Mouse (Mus musculus) lung, embryonic 15.5 days (tissue): Measurements from ENCODE around the gene Gm48551. TPM values are rescaled to one million over a fixed set of nuclear protein-coding genes. Genes with fewer than 3 reads are reported as not detected.
A peak's percentile ranks its signal among the peaks of the same experiment; 100 is the strongest.

Experiments
- ATAC-seq: fragments of 200-750 bp; cut with Nextera tagmentation; 2 replicates; pipeline ENCODE4 v1.8.0; 2017; ENCODE audit warnings: moderate number of reproducible peaks, borderline replicate concordance; ENCODE audit not compliant: low FRiP score, low TSS enrichment; ENCODE audit errors: extremely low read depth
- H3K27ac ChIP-seq: fragments of 300-500 bp; sonication (generic); 2 replicates; pipeline ENCODE4 v1.5.1; 2015; ENCODE audit warnings: moderate library complexity, mild to moderate bottlenecking, inconsistent platforms
- H3K27me3 ChIP-seq: fragments of 300-500 bp; sonication (generic); 2 replicates; pipeline ENCODE4 v1.6.1; 2015; ENCODE audit warnings: inconsistent platforms
- H3K36me3 ChIP-seq: fragments of 300-500 bp; sonication (generic); 2 replicates; pipeline ENCODE4 v1.6.1; 2015; ENCODE audit warnings: inconsistent platforms
- H3K4me1 ChIP-seq: fragments of 300-500 bp; sonication (generic); 2 replicates; pipeline ENCODE4 v1.6.1; 2015; ENCODE audit warnings: inconsistent platforms
- H3K4me2 ChIP-seq: fragments of 300-500 bp; sonication (generic); 2 replicates; pipeline ENCODE4 v1.6.1; 2015; ENCODE audit warnings: inconsistent platforms, mild to moderate bottlenecking, moderate library complexity
- H3K4me3 ChIP-seq: fragments of 300-500 bp; sonication (generic); 2 replicates; pipeline ENCODE4 v1.5.1; 2015; ENCODE audit warnings: mild to moderate bottlenecking, inconsistent platforms
- H3K9ac ChIP-seq: fragments of 300-500 bp; sonication (generic); 2 replicates; pipeline ENCODE4 v1.6.1; 2015; ENCODE audit warnings: inconsistent platforms
- H3K9me3 ChIP-seq: fragments of 300-500 bp; sonication (generic); 2 replicates; pipeline ENCODE4 v1.6.1; 2016; ENCODE audit warnings: inconsistent platforms
- WGBS: fragments of 180-500 bp; shearing (Covaris S2); methylation state at CpG from one replicate; pipeline ENCODE4 v1.1.7; 2015; 5-methylcytosine and 5-hydroxymethylcytosine counted together
- polyA plus RNA-seq: library from polyadenylated mRNA; unstranded; fragments of >200 nt; fragmentation: Nextera tagmentation; extraction: Ambion mirVana; gene quantifications from 2 replicates; pipeline ENCODE4 v1.2.1, GENCODE M21; 2015

Gene Gm48551
- polyA plus RNA-seq, 1 experiment from 2014 or later = 1.6 TPM

- H3K27me3 ChIP-seq = no peaks in the 10 kb centered on the region
- peak overlapping the region; percentile 15; the same call in 1 of the 2 replicates for H3K9ac ChIP-seq
- peak; percentile 21; the same call in 1 of the 2 replicates for ATAC-seq
- no peak overlapping the region for H3K4me3 ChIP-seq
- no peaks in the 10 kb centered on the region for H3K9me3 ChIP-seq
- peak overlapping the region; percentile 9; the same call in 1 of the 2 replicates for H3K27ac ChIP-seq
- 60% methylated on average over 23 of the region's 23 CpGs for WGBS
- H3K4me2 ChIP-seq = no peak overlapping the region
- peaks cover 38% of the 10 kb centered on the region for H3K4me1 ChIP-seq
- peaks cover 27% of the 10 kb centered on the region for H3K36me3 ChIP-seq
These were observed 5.8 kb downstream of the Gm48551 start for GRCm38 (mm10) chr10:81389801-81390677.

- Histone ChIP-seq H3K9ac (no peak overlapping the region), H3K4me2 (no peak overlapping the region), H3K9me3 (no peaks in the 10 kb centered on the region), H3K4me3 (no peak overlapping the region), H3K4me1 (peaks cover 32% of the 10 kb centered on the region), H3K36me3 (peaks cover 27% of the 10 kb centered on the region), H3K27me3 (no peaks in the 10 kb centered on the region), H3K27ac (no peak overlapping the region)
- 87% methylated on average over 13 of the region's 13 CpGs for WGBS
- no peak for ATAC-seq
These were observed 6.4 kb downstream of the Gm48551 start for GRCm38 (mm10) chr10:81390678-81390965.

GRCm38 (mm10) chr10:81392270-81392669 is 8.0 kb downstream of the Gm48551 start:
- Histone ChIP-seq H3K4me2 (no peak overlapping the region), H3K27ac (no peak overlapping the region), H3K4me3 (no peak overlapping the region), H3K4me1 (peaks cover 27% of the 10 kb centered on the region), H3K27me3 (no peaks in the 10 kb centered on the region), H3K36me3 (peaks cover 16% of the 10 kb centered on the region), H3K9me3 (no peaks in the 10 kb centered on the region), H3K9ac (no peak overlapping the region)
- ATAC-seq = no peak
- 79% methylated on average over 6 of the region's 6 CpGs for WGBS

GRCm38 (mm10) chr10:81392781-81393185 is 8.5 kb downstream of the Gm48551 start, which contains the start of gene Smim24:
TSS of gene Smim24 (plus strand) at chr10:81393051.
- Histone ChIP-seq H3K4me1 (peaks cover 27% of the 10 kb centered on the region), H3K27ac (peak within 1 kb of the TSS; percentile 71), H3K36me3 (peaks cover 11% of the 10 kb centered on the region), H3K9me3 (no peaks in the 10 kb centered on the region), H3K4me2 (peak within 1 kb of the TSS; percentile 65), H3K9ac (peak within 1 kb of the TSS; percentile 42), H3K4me3 (peak within 1 kb of the TSS; percentile 30), H3K27me3 (no peaks in the 10 kb centered on the region)
- WGBS = 52% methylated on average over 14 of the region's 14 CpGs
- no peak for ATAC-seq

GRCm38 (mm10) chr10:81393456-81394063 is 9.3 kb downstream of the Gm48551 start:
- H3K9me3 ChIP-seq = no peaks in the 10 kb centered on the region
- H3K27me3 ChIP-seq = no peaks in the 10 kb centered on the region
- 6% methylated on average over 19 of the region's 19 CpGs for WGBS
- peaks cover 7% of the 10 kb centered on the region; the same call in 1 of the 2 replicates for H3K36me3 ChIP-seq
- H3K4me1 ChIP-seq = peaks cover 27% of the 10 kb centered on the region
- peak overlapping the region; percentile 30 for H3K4me3 ChIP-seq
- peak overlapping the region; percentile 42 for H3K9ac ChIP-seq
- H3K4me2 ChIP-seq = peak overlapping the region; percentile 65
- H3K27ac ChIP-seq = peak overlapping the region; percentile 71
- no peak for ATAC-seq

GRCm38 (mm10) chr10:81395127-81395526 is 10.9 kb downstream of the Gm48551 start:
- Histone ChIP-seq H3K4me3 (no peak overlapping the region), H3K27me3 (no peaks in the 10 kb centered on the region), H3K4me2 (no peak overlapping the region), H3K9ac (no peak overlapping the region), H3K4me1 (peaks cover 19% of the 10 kb centered on the region), H3K27ac (no peak overlapping the region), H3K9me3 (no peaks in the 10 kb centered on the region), H3K36me3 (peaks cover 16% of the 10 kb centered on the region)
- ATAC-seq = no peak
- WGBS = 10% methylated on average over 5 of the region's 5 CpGs

GRCm38 (mm10) chr10:81395865-81396264 is 11.6 kb downstream of the Gm48551 start:
- 86% methylated on average over 4 of the region's 4 CpGs for WGBS
- H3K4me2 ChIP-seq = no peak overlapping the region
- H3K4me3 ChIP-seq = no peak overlapping the region
- H3K9ac ChIP-seq = no peak overlapping the region
- ATAC-seq = no peak
- H3K27ac ChIP-seq = no peak overlapping the region
- H3K9me3 ChIP-seq = no peaks in the 10 kb centered on the region
- no peaks in the 10 kb centered on the region for H3K27me3 ChIP-seq
- peaks cover 19% of the 10 kb centered on the region for H3K4me1 ChIP-seq
- H3K36me3 ChIP-seq = peaks cover 22% of the 10 kb centered on the region

- no peak overlapping the region for H3K9ac ChIP-seq
- H3K27ac ChIP-seq = no peak overlapping the region
- H3K9me3 ChIP-seq = no peaks in the 10 kb centered on the region
- peaks cover 22% of the 10 kb centered on the region for H3K36me3 ChIP-seq
- no peaks in the 10 kb centered on the region for H3K27me3 ChIP-seq
- H3K4me1 ChIP-seq = peaks cover 28% of the 10 kb centered on the region
- no peak overlapping the region for H3K4me2 ChIP-seq
- no peak overlapping the region for H3K4me3 ChIP-seq
- 84% methylated on average over 5 of the region's 5 CpGs for WGBS
- ATAC-seq = no peak
These were observed 12.5 kb downstream of the Gm48551 start for GRCm38 (mm10) chr10:81396749-81397148.

GRCm38 (mm10) chr10:81399296-81399695 is 15.0 kb downstream of the Gm48551 start:
- peaks cover 28% of the 10 kb centered on the region for H3K4me1 ChIP-seq
- H3K9me3 ChIP-seq = no peaks in the 10 kb centered on the region
- H3K4me3 ChIP-seq = no peak overlapping the region
- H3K9ac ChIP-seq = no peak overlapping the region
- ATAC-seq = no peak
- no peak overlapping the region for H3K27ac ChIP-seq
- H3K4me2 ChIP-seq = no peak overlapping the region
- peaks cover 26% of the 10 kb centered on the region for H3K36me3 ChIP-seq
- WGBS = 67% methylated on average over 5 of the region's 5 CpGs
- H3K27me3 ChIP-seq = no peaks in the 10 kb centered on the region

- 79% methylated on average over 18 of the region's 18 CpGs for WGBS
- no peak overlapping the region for H3K27ac ChIP-seq
- no peaks in the 10 kb centered on the region for H3K9me3 ChIP-seq
- no peaks in the 10 kb centered on the region for H3K27me3 ChIP-seq
- no peak overlapping the region for H3K9ac ChIP-seq
- no peak overlapping the region for H3K4me3 ChIP-seq
- ATAC-seq = no peak
- no peak overlapping the region for H3K4me2 ChIP-seq
- H3K36me3 ChIP-seq = peaks cover 31% of the 10 kb centered on the region
- H3K4me1 ChIP-seq = peaks cover 33% of the 10 kb centered on the region
These were observed 15.6 kb downstream of the Gm48551 start for GRCm38 (mm10) chr10:81399798-81400308.

- Histone ChIP-seq H3K4me3 (no peak overlapping the region), H3K4me1 (peaks cover 35% of the 10 kb centered on the region), H3K36me3 (peaks cover 34% of the 10 kb centered on the region), H3K9me3 (no peaks in the 10 kb centered on the region), H3K4me2 (no peak overlapping the region), H3K9ac (no peak overlapping the region), H3K27me3 (no peaks in the 10 kb centered on the region), H3K27ac (no peak overlapping the region)
- WGBS = 57% methylated on average over 22 of the region's 22 CpGs
- ATAC-seq = no peak
These were observed 16.3 kb downstream of the Gm48551 start for GRCm38 (mm10) chr10:81400371-81401204.
